Mouse (Mus musculus) cerebellum, adult 8-10 months (tissue): ENCODE measurements around the gene Cotl1.

Source experiments
- DNase-seq: peaks from one replicate; pipeline ENCODE4 v3.0.0; 2022

Cotl1 gene

GRCm38 (mm10) chr8:119838100-119838982 lies 2.0 kb downstream of the Cotl1 start:
- DNase-seq: no peak

GRCm38 (mm10) chr8:119837553-119838071 lies 2.7 kb downstream of the Cotl1 start:
- no peak for DNase-seq

- DNase-seq: no peak
These were observed 3.5 kb downstream of the Cotl1 start for GRCm38 (mm10) chr8:119836831-119837230.

GRCm38 (mm10) chr8:119835270-119835669 lies 5.1 kb downstream of the Cotl1 start:
- peak; percentile 41 for DNase-seq

- DNase-seq: no peak
These were observed 5.7 kb downstream of the Cotl1 start for GRCm38 (mm10) chr8:119834676-119835075.

- DNase-seq: no peak
These were observed 7.4 kb downstream of the Cotl1 start for GRCm38 (mm10) chr8:119832931-119833330.

- DNase-seq: no peak
These were observed 8.2 kb downstream of the Cotl1 start for GRCm38 (mm10) chr8:119832101-119832617.

- peak; percentile 62 for DNase-seq
These were observed 8.9 kb downstream of the Cotl1 start for GRCm38 (mm10) chr8:119831336-119831995.

- DNase-seq: no peak
These were observed 9.8 kb downstream of the Cotl1 start for GRCm38 (mm10) chr8:119830589-119830988.

- no peak for DNase-seq
These were observed 10.3 kb downstream of the Cotl1 start for GRCm38 (mm10) chr8:119829870-119830580.

GRCm38 (mm10) chr8:119829420-119829819 lies 10.9 kb downstream of the Cotl1 start:
- DNase-seq: no peak

GRCm38 (mm10) chr8:119829015-119829414 lies 11.3 kb downstream of the Cotl1 start:
- no peak for DNase-seq

GRCm38 (mm10) chr8:119827721-119828153 lies 12.6 kb downstream of the Cotl1 start:
- no peak for DNase-seq

GRCm38 (mm10) chr8:119826982-119827381 lies 13.4 kb downstream of the Cotl1 start:
- DNase-seq: no peak

- no peak for DNase-seq
These were observed 14.2 kb downstream of the Cotl1 start for GRCm38 (mm10) chr8:119825950-119826730.

GRCm38 (mm10) chr8:119824809-119825273 lies 15.5 kb downstream of the Cotl1 start:
- no peak for DNase-seq

- DNase-seq: no peak
These were observed 16.2 kb downstream of the Cotl1 start for GRCm38 (mm10) chr8:119824100-119824499.

- DNase-seq: no peak
These were observed 17.1 kb downstream of the Cotl1 start for GRCm38 (mm10) chr8:119823278-119823677.

- no peak for DNase-seq
These were observed 18.7 kb downstream of the Cotl1 start for GRCm38 (mm10) chr8:119821691-119822090.

GRCm38 (mm10) chr8:119819976-119820375 lies 20.4 kb downstream of the Cotl1 start:
- no peak for DNase-seq

- no peak for DNase-seq
These were observed 21.0 kb downstream of the Cotl1 start for GRCm38 (mm10) chr8:119819316-119819715.

GRCm38 (mm10) chr8:119817446-119817845 lies 22.9 kb downstream of the Cotl1 start:
- DNase-seq: no peak
